Mouse (Mus musculus) midbrain, postnatal 0 days (tissue): Measurements from ENCODE around the gene Acyp2. TPM values are rescaled to one million over a fixed set of nuclear protein-coding genes. Genes with fewer than 3 reads are reported as not detected.

Source experiments
- ATAC-seq: fragments of 200-750 bp; cut with Nextera tagmentation; 2 replicates; pipeline ENCODE4 v1.8.0; 2017; ENCODE audit warnings: moderate number of reproducible peaks, mild to moderate bottlenecking, moderate TSS enrichment, moderate library complexity; ENCODE audit not compliant: low FRiP score
- DNase-seq: peaks from one replicate; pipeline ENCODE4 v3.0.0-alpha.2; 2015; ENCODE audit warnings: low spot score
- H3K27ac ChIP-seq: fragments of 300-500 bp; sonication (generic); 2 replicates; pipeline ENCODE4 v1.5.1; 2014; ENCODE audit warnings: low read depth, mild to moderate bottlenecking, low read length, mixed read lengths
- H3K27me3 ChIP-seq: fragments of 300-500 bp; sonication (generic); 2 replicates; pipeline ENCODE4 v1.6.1; 2014; ENCODE audit warnings: low read length, control low read depth, mixed read lengths; ENCODE audit not compliant: insufficient read depth
- H3K36me3 ChIP-seq: fragments of 300-500 bp; sonication (generic); 2 replicates; pipeline ENCODE4 v1.6.1; 2014; ENCODE audit warnings: low read length, control low read depth, mixed read lengths; ENCODE audit not compliant: insufficient read depth
- H3K4me1 ChIP-seq: fragments of 300-500 bp; sonication (generic); 2 replicates; pipeline ENCODE4 v1.6.1; 2014; ENCODE audit warnings: mild to moderate bottlenecking, control low read depth, antibody characterized with exemption, low read length, mixed read lengths; ENCODE audit not compliant: insufficient read depth
- H3K4me2 ChIP-seq: fragments of 300-500 bp; sonication (generic); 2 replicates; pipeline ENCODE4 v1.6.1; 2014; ENCODE audit warnings: low read depth, mild to moderate bottlenecking, low read length, mixed read lengths; ENCODE audit not compliant: poor library complexity, severe bottlenecking
- H3K4me3 ChIP-seq: fragments of 300-500 bp; sonication (generic); 2 replicates; pipeline ENCODE4 v1.5.1; 2014; ENCODE audit warnings: low read depth, mild to moderate bottlenecking, low read length, moderate library complexity
- H3K9ac ChIP-seq: fragments of 300-500 bp; sonication (generic); replicated peaks from 2 replicates; pipeline ENCODE4 v1.6.1; 2014; ENCODE audit warnings: mild to moderate bottlenecking, low read length, moderate library complexity, mixed read lengths; ENCODE audit not compliant: poor library complexity, severe bottlenecking
- H3K9me3 ChIP-seq: fragments of 300-500 bp; sonication (generic); 2 replicates; pipeline ENCODE4 v1.6.1; 2016; ENCODE audit warnings: low read length, control low read depth
- CTCF ChIP-seq: IDR thresholded peaks from 2 replicates; pipeline ENCODE4 v1.5.1; 2016; ENCODE audit warnings: antibody characterized with exemption, mild to moderate bottlenecking
- WGBS: fragments of 180-500 bp; shearing (Covaris S2); extraction: QIAGEN DNeasy Blood & Tissue Kit; methylation state at CpG from one replicate; pipeline ENCODE4 v1.1.7; 2014; 5-methylcytosine and 5-hydroxymethylcytosine counted together
- polyA plus RNA-seq: library from polyadenylated mRNA; unstranded; fragments of >200 nt; fragmentation: Nextera tagmentation; extraction: Ambion mirVana; gene quantifications from 2 replicates; pipeline ENCODE4 v1.2.1, GENCODE M21; 2015
- total RNA-seq: library from RNA; depleted of rRNA; stranded (reverse); fragments of >200 nt; gene quantifications from 2 replicates; pipeline ENCODE4 v1.2.3, GENCODE M21; 2014

Acyp2 gene
- total and polyA plus RNA-seq, 2 experiments from 2014 or later, result 19.5 to 38.0 TPM

DNA sequence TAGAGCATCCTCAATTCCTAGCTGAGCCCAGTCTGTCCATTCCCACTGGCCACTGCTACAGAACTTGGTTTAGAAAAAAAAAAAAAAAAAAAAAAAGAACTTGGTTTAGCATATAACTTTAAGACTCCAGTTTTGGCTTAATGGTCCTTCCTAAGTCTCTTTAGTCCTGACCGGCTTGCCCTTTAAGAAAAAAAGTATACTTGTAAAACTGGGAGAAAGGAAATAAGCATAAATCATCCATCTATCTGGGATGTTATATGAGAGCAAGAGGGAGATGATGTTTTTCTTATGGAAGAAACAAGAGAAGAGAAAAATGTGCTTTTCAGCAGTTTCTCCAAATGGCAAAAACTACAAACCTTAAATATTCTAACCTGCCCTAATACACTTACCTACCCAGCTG lies 89.2 kb downstream of the Acyp2 start:
- no peak overlapping the region for H3K27ac ChIP-seq
- DNase-seq, result no peak
- no peak overlapping the region for H3K4me2 ChIP-seq
- H3K9ac ChIP-seq, result no peak overlapping the region
- H3K4me3 ChIP-seq, result no peak overlapping the region
- no peaks in the 10 kb centered on the region for H3K9me3 ChIP-seq
- H3K4me1 ChIP-seq, result no peaks in the 10 kb centered on the region
- no peak for TF ChIP-seq CTCF
- no peaks in the 10 kb centered on the region for H3K27me3 ChIP-seq
- WGBS, result 100% methylated on average over 1 of the region's 1 CpGs
- ATAC-seq, result no peak
- H3K36me3 ChIP-seq, result no peaks in the 10 kb centered on the region

- H3K4me2 ChIP-seq, result no peak overlapping the region
- DNase-seq, result peak; percentile 40
- H3K27me3 ChIP-seq, result no peaks in the 10 kb centered on the region
- TF ChIP-seq CTCF, result no peak
- no peaks in the 10 kb centered on the region for H3K4me1 ChIP-seq
- WGBS, result 92% methylated on average over 1 of the region's 1 CpGs
- no peak overlapping the region for H3K27ac ChIP-seq
- no peak overlapping the region for H3K9ac ChIP-seq
- no peaks in the 10 kb centered on the region for H3K9me3 ChIP-seq
- ATAC-seq, result no peak
- H3K4me3 ChIP-seq, result no peak overlapping the region
- no peaks in the 10 kb centered on the region for H3K36me3 ChIP-seq
Measured at GRCm38 (mm10) chr11:30553408-30553807, 96.0 kb downstream of the Acyp2 start.

DNA sequence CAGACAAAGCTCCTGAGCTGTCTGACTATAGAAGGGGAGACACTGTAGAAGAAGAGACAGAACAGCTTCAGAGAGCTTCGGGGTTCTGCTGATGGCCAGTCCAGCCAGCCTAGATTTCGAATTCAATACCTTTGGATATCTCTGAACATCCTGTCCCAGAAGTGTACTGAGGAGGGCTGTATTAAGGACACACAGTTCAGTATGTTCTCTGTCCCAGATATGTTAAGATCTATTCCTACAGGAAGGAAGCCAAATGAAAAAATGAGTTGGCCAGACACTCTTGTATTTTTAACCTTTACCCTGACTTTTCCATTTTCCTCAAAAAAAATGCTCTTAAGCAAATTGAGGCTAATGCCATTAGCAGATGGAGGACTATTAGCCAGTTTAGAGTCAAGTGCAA lies 132.3 kb downstream of the Acyp2 start:
- ATAC-seq, result no peak
- WGBS, result 81% methylated on average over 2 of the region's 2 CpGs

DNA sequence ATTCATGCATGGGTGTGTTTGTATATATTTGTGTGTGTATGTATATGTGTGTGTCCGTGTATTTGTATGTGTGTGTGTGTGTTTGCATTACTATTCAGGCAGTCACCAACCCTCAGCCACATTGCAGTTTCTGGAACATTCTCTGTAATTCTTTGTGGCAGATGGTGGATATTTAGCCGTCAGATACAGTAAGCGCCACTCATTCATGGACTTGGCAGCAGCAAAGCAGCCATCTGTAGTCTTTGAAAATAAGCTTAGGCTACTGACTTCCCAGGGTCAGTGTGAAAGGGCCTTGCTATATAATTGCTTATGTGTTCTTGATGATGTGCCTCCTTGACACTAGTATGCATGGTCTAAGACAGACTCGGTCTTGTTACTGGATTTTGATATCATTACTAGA lies 141.2 kb downstream of the Acyp2 start:
- no peak overlapping the region for H3K4me2 ChIP-seq
- DNase-seq (peak; percentile 66), ATAC-seq (no peak)
- no peak overlapping the region for H3K9ac ChIP-seq
- H3K4me3 ChIP-seq, result no peak overlapping the region
- WGBS, result 86% methylated on average over 4 of the region's 4 CpGs
- TF ChIP-seq CTCF, result no peak
- no peaks in the 10 kb centered on the region for H3K36me3 ChIP-seq
- H3K27ac ChIP-seq, result no peak overlapping the region
- no peaks in the 10 kb centered on the region for H3K9me3 ChIP-seq
- no peaks in the 10 kb centered on the region for H3K4me1 ChIP-seq
- H3K27me3 ChIP-seq, result no peaks in the 10 kb centered on the region

More for the DNA sequence above, 132.3 kb downstream of the Acyp2 start:
- H3K4me2 ChIP-seq, result no peak overlapping the region
- no peak overlapping the region for H3K4me3 ChIP-seq
- H3K27ac ChIP-seq, result no peak overlapping the region
- DNase-seq, result no peak
- no peaks in the 10 kb centered on the region for H3K4me1 ChIP-seq
- no peaks in the 10 kb centered on the region for H3K36me3 ChIP-seq
- H3K27me3 ChIP-seq, result no peaks in the 10 kb centered on the region
- H3K9me3 ChIP-seq, result no peaks in the 10 kb centered on the region
- H3K9ac ChIP-seq, result no peak overlapping the region
- TF ChIP-seq CTCF, result no peak

DNA sequence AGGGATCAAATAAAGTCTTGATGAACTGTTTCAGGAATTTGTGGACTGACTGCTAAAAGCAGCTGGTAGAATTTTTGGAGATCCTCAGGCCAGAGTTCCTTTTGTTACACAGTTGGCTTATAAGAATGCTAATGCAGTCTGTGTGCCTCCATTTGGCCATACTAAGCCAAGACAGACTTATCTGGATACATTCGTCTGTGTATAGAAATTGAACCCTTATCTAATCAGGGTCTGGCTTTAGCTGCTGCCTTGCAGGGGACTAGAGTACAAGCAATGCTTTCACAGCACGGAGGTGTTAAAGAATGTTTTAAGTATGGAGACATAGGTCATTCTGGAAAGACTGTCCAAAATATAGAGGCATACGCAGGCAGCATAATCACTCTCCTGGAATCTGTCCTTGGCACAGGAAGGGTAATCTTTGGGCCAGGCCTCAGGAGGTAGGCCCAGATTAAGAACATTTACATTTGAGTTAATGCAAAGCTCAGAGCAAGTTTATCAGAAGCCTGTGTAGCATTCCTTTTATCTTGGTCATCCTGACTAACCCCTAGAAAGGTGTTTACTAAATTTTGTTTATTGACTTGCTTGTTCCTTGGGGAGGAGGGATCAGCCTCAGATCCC lies 150.5 kb downstream of the Acyp2 start:
- WGBS, result 67% methylated on average over 3 of the region's 3 CpGs
- Histone ChIP-seq H3K9ac (no peak overlapping the region), H3K4me1 (no peaks in the 10 kb centered on the region), H3K27ac (no peak overlapping the region), H3K4me3 (no peak overlapping the region), H3K36me3 (no peaks in the 10 kb centered on the region), H3K9me3 (no peaks in the 10 kb centered on the region), H3K4me2 (no peak overlapping the region), H3K27me3 (no peaks in the 10 kb centered on the region)
- no peak for TF ChIP-seq CTCF
- ATAC-seq (no peak), DNase-seq (no peak)

DNA sequence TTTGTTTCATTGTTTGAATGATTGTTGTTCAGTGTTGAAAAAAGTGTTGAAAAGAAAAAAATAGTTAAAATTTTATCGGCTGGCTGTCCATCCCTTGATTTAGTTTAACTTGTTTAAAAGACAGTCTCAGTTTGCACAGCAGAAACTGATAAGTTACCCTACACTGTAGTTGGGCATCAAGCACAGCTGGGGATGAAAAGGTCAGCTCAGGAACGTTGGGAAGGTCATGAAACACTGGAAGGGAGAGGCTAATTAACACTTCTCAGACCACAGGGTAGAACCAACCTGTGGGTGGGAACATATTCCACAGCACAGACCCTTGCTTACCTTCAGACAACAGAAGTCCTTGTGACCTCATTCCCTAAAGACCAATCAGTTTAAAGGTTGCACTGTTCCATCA lies 152.2 kb downstream of the Acyp2 start:
- TF ChIP-seq CTCF, result no peak
- ATAC-seq (no peak), DNase-seq (no peak)
- no peaks in the 10 kb centered on the region for H3K27me3 ChIP-seq
- H3K9me3 ChIP-seq, result no peaks in the 10 kb centered on the region
- no peak overlapping the region for H3K27ac ChIP-seq
- H3K4me3 ChIP-seq, result no peak overlapping the region
- 59% methylated on average over 2 of the region's 2 CpGs for WGBS
- H3K4me1 ChIP-seq, result no peaks in the 10 kb centered on the region
- H3K9ac ChIP-seq, result no peak overlapping the region
- no peak overlapping the region for H3K4me2 ChIP-seq
- H3K36me3 ChIP-seq, result no peaks in the 10 kb centered on the region
